Mouse (Mus musculus): ENCODE results near the gene Zfand3.

- TF ChIP-seq CTCF (IDR thresholded peaks at IDR 0.05; ENCODE audit: borderline replicate concordance, extremely low read depth, insufficient read depth, insufficient read length) (no peak), POLR2A (IDR thresholded peaks at IDR 0.05; ENCODE audit: borderline replicate concordance, extremely low read depth, insufficient read depth, insufficient read length, poor library complexity, severe bottlenecking) (no peak)
These were observed 156.4 kb downstream of the Zfand3 start for GRCm38 (mm10) chr17:30160823-30161432.
